Mouse (Mus musculus): ENCODE results near the gene Relt. TPM values are rescaled to one million over a fixed set of nuclear protein-coding genes. Genes with fewer than 3 reads are reported as not detected.
A peak's percentile ranks its signal among the peaks of the same experiment; 100 is the strongest.
"Not testable (repeated sequence)": the region's sequence is repeated elsewhere in the genome, so short reads cannot be mapped to it uniquely, and the experiment has no call there.

The Relt gene
- total RNA-seq, 1 experiment, result 16.1 TPM

DNA sequence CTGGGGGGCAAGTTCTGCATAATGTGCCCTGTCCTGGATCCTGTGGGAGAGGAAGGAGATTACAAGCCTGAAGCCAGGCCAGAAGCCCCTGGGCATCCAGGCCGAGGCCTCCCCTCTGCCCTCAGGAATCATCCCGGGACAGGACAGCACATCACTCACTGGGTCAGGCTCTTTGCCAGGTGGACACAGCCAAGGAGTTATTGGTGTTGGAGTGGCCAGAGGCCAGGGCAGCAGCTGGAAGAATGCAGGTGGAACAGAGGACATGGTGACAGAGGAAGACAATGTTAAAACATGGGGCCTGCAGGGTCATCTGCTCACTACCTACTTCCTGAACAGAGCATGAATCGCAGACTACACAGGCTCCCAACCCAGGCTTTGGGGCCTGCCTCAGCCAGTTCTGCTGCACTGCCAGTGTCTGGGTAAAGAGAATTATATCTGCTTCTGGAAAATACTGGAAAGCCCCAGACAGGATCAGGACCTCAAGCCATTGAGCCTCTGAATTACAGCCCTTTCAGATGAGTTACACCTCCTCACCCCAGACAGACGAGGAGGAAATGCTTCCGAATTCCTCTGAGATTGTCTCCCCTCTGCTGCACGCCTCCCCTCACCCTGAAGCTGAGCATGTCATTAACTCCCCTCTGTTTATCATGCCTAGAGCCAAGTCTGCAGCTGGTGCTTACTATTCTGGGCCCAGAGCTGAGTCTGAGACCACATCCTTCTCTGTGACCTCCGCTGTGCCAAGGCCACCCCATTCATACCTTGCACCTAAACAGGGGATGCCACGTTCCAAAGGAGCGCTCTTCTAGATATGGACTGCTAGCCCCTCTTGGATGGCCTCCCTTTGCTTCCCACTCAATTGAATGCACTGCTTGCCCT, 11.5 kb downstream of the Relt start:
- TF ChIP-seq CHD2 (IDR thresholded peaks at IDR 0.05; ENCODE audit: low read depth, low read length) (no peak), ZC3H11A (IDR thresholded peaks at IDR 0.05; ENCODE audit: borderline replicate concordance, low read depth, low read length) (no peak), HCFC1 (IDR thresholded peaks at IDR 0.05; ENCODE audit: borderline replicate concordance, insufficient read depth, low read length) (no peak), MAFK (IDR thresholded peaks at IDR 0.05; ENCODE audit: insufficient read depth, low read depth, low read length) (no peak), ZNF384 (IDR thresholded peaks at IDR 0.05; ENCODE audit: low read depth, low read length) (no peak)
- in situ Hi-C loops (cut with MboI; ENCODE audit: low sequenced_read_pairs in 2 of 2, unreplicated experiment in 2 of 2), result no loop called here
- H3K9ac ChIP-seq (ENCODE audit: insufficient read depth, low read depth, low read length, poor library complexity, severe bottlenecking), result no peak overlapping the region
- peaks cover 0 to 18% of the 10 kb centered on the region in 2 experiments; a peak in 1 of 4 replicates for H3K4me1 ChIP-seq (ENCODE audit: control insufficient read depth in 2 of 2, insufficient read depth in 2 of 2, low read length in 2 of 2, poor library complexity in 1 of 2)
- H3K4me3 ChIP-seq (ENCODE audit: insufficient read depth in 1 of 2, low read depth in 1 of 2, low read length in 2 of 2, poor library complexity in 1 of 2, severe bottlenecking in 1 of 2), result no peak overlapping the region
- no peak overlapping the region for H3K27ac ChIP-seq (ENCODE audit: insufficient read depth, low read depth, low read length, poor library complexity, severe bottlenecking)
- no peak for DNase-seq (ENCODE audit: low read depth, low spot score)
- no peaks in the 10 kb centered on the region for H3K9me3 ChIP-seq (ENCODE audit: control insufficient read depth, insufficient read depth, low read depth, low read length)
- H3K36me3 ChIP-seq (ENCODE audit: control insufficient read depth, insufficient read depth, low read length, poor library complexity, severe bottlenecking), result no peaks in the 10 kb centered on the region; the same call in 1 of the 2 replicates

- DNase-seq (ENCODE audit: low read depth, low spot score), result no peak
- H3K27ac ChIP-seq (ENCODE audit: insufficient read depth, low read depth, low read length, poor library complexity, severe bottlenecking), result no peak overlapping the region
- H3K4me1 ChIP-seq (ENCODE audit: control insufficient read depth in 2 of 2, insufficient read depth in 2 of 2, low read length in 2 of 2, poor library complexity in 1 of 2), result peaks cover 0 to 9% of the 10 kb centered on the region in 2 experiments; a peak in 1 of 4 replicates
- no peaks in the 10 kb centered on the region for H3K9me3 ChIP-seq (ENCODE audit: control insufficient read depth, insufficient read depth, low read depth, low read length)
- in situ Hi-C loops (cut with MboI; ENCODE audit: low sequenced_read_pairs in 2 of 2, unreplicated experiment in 2 of 2), result no loop called here
- TF ChIP-seq CHD2 (IDR thresholded peaks at IDR 0.05; ENCODE audit: low read depth, low read length) (no peak), HCFC1 (IDR thresholded peaks at IDR 0.05; ENCODE audit: borderline replicate concordance, insufficient read depth, low read length) (no peak), MAFK (IDR thresholded peaks at IDR 0.05; ENCODE audit: insufficient read depth, low read depth, low read length) (no peak), ZNF384 (IDR thresholded peaks at IDR 0.05; ENCODE audit: low read depth, low read length) (no peak), ZC3H11A (IDR thresholded peaks at IDR 0.05; ENCODE audit: borderline replicate concordance, low read depth, low read length) (no peak)
- no peaks in the 10 kb centered on the region; the same call in 1 of the 2 replicates for H3K36me3 ChIP-seq (ENCODE audit: control insufficient read depth, insufficient read depth, low read length, poor library complexity, severe bottlenecking)
- H3K9ac ChIP-seq (ENCODE audit: insufficient read depth, low read depth, low read length, poor library complexity, severe bottlenecking), result no peak overlapping the region
- H3K4me3 ChIP-seq (ENCODE audit: insufficient read depth in 1 of 2, low read depth in 1 of 2, low read length in 2 of 2, poor library complexity in 1 of 2, severe bottlenecking in 1 of 2), result no peak overlapping the region
Observed at GRCm38 (mm10) chr7:100849508-100849907, 13.7 kb downstream of the Relt start.

DNA sequence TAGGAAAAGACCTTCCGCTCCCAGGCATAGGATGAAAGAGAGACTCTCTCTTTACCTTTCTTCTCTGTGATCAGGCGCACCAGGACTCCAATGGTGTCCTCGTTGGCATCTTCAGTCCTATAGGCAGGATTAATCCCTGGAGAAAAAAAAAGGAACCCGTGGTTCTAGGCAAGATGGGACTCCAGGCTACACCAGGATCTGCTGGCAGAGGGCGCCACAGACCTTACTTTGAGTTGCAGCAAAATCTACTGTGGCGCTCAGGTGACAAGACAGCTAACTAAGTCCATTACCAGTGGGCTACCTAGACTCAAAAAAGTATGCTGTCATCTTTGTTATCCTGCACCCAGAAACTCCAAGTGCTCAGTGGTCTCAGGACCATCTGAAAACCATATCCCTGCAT, 14.5 kb downstream of the Relt start:
- H3K9me3 ChIP-seq (ENCODE audit: control insufficient read depth, insufficient read depth, low read depth, low read length), result no peaks in the 10 kb centered on the region
- peak; percentile 61 for DNase-seq (ENCODE audit: low read depth, low spot score)
- in situ Hi-C loops (cut with MboI; ENCODE audit: low sequenced_read_pairs in 2 of 2, unreplicated experiment in 2 of 2), result no loop called here
- H3K4me1 ChIP-seq (ENCODE audit: control insufficient read depth in 2 of 2, insufficient read depth in 2 of 2, low read length in 2 of 2, poor library complexity in 1 of 2), result peaks cover 0 to 2% of the 10 kb centered on the region in 2 experiments; a peak in 1 of 4 replicates
- no peak overlapping the region for H3K27ac ChIP-seq (ENCODE audit: insufficient read depth, low read depth, low read length, poor library complexity, severe bottlenecking)
- no peak for TF ChIP-seq HCFC1 (IDR thresholded peaks at IDR 0.05; ENCODE audit: borderline replicate concordance, insufficient read depth, low read length)
- TF ChIP-seq ZC3H11A (IDR thresholded peaks at IDR 0.05; ENCODE audit: borderline replicate concordance, low read depth, low read length), result peak; percentile 43; the same call in 1 of the 2 replicates
- TF ChIP-seq CHD2 (IDR thresholded peaks at IDR 0.05; ENCODE audit: low read depth, low read length), result no peak
- TF ChIP-seq ZNF384 (IDR thresholded peaks at IDR 0.05; ENCODE audit: low read depth, low read length), result peak; percentile 74
- TF ChIP-seq MAFK (IDR thresholded peaks at IDR 0.05; ENCODE audit: insufficient read depth, low read depth, low read length), result no peak
- no peak overlapping the region for H3K4me3 ChIP-seq (ENCODE audit: insufficient read depth in 1 of 2, low read depth in 1 of 2, low read length in 2 of 2, poor library complexity in 1 of 2, severe bottlenecking in 1 of 2)
- no peak overlapping the region for H3K9ac ChIP-seq (ENCODE audit: insufficient read depth, low read depth, low read length, poor library complexity, severe bottlenecking)
- H3K36me3 ChIP-seq (ENCODE audit: control insufficient read depth, insufficient read depth, low read length, poor library complexity, severe bottlenecking), result no peaks in the 10 kb centered on the region; the same call in 1 of the 2 replicates

DNA sequence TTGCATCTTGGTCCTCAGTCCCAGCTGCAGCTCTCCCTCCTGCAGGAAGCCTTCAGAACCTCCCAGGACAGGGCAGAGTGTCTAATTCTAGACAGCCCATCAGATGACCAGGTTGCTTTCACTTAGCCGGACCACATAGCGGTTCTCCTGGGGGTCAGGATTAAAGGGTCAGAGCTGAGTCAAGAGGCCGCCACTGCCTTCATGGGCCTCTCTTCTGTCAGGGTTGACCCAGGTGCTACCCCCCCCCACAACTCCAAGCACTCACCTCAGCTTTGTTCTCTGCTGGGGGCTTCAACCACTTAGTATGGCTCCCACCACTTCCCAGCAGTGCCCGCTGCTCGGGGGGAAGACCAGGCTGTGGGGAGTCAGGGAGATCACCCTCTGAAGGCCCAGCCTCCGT, 16.1 kb downstream of the Relt start:
- H3K9me3 ChIP-seq (ENCODE audit: control insufficient read depth, insufficient read depth, low read depth, low read length), result peaks cover 2% of the 10 kb centered on the region; the same call in 1 of the 2 replicates
- no peak for TF ChIP-seq CHD2 (IDR thresholded peaks at IDR 0.05; ENCODE audit: low read depth, low read length)
- no peak for TF ChIP-seq MAFK (IDR thresholded peaks at IDR 0.05; ENCODE audit: insufficient read depth, low read depth, low read length)
- TF ChIP-seq ZNF384 (IDR thresholded peaks at IDR 0.05; ENCODE audit: low read depth, low read length), result no peak
- TF ChIP-seq HCFC1 (IDR thresholded peaks at IDR 0.05; ENCODE audit: borderline replicate concordance, insufficient read depth, low read length), result no peak
- no peak for TF ChIP-seq ZC3H11A (IDR thresholded peaks at IDR 0.05; ENCODE audit: borderline replicate concordance, low read depth, low read length)
- 0 out of 4 replicates have a peak, but pooled peaks cover 0 to 2% of the 10 kb centered on the region in 2 experiments for H3K4me1 ChIP-seq (ENCODE audit: control insufficient read depth in 2 of 2, insufficient read depth in 2 of 2, low read length in 2 of 2, poor library complexity in 1 of 2)
- in situ Hi-C loops (cut with MboI; ENCODE audit: low sequenced_read_pairs in 2 of 2, unreplicated experiment in 2 of 2), result no loop called here
- H3K9ac ChIP-seq (ENCODE audit: insufficient read depth, low read depth, low read length, poor library complexity, severe bottlenecking), result no peak overlapping the region
- H3K27ac ChIP-seq (ENCODE audit: insufficient read depth, low read depth, low read length, poor library complexity, severe bottlenecking), result no peak overlapping the region
- DNase-seq (ENCODE audit: low read depth, low spot score), result no peak
- H3K4me3 ChIP-seq (ENCODE audit: insufficient read depth in 1 of 2, low read depth in 1 of 2, low read length in 2 of 2, poor library complexity in 1 of 2, severe bottlenecking in 1 of 2), result no peak overlapping the region
- H3K36me3 ChIP-seq (ENCODE audit: control insufficient read depth, insufficient read depth, low read length, poor library complexity, severe bottlenecking), result no peaks in the 10 kb centered on the region; the same call in 1 of the 2 replicates

GRCm38 (mm10) chr7:100846033-100846432, 17.2 kb downstream of the Relt start:
- H3K9ac ChIP-seq (ENCODE audit: insufficient read depth, low read depth, low read length, poor library complexity, severe bottlenecking); H3K9me3 ChIP-seq (ENCODE audit: control insufficient read depth, insufficient read depth, low read depth, low read length); in situ Hi-C loops (cut with MboI; ENCODE audit: low sequenced_read_pairs in 2 of 2, unreplicated experiment in 2 of 2); H3K27ac ChIP-seq (ENCODE audit: insufficient read depth, low read depth, low read length, poor library complexity, severe bottlenecking); H3K36me3 ChIP-seq (ENCODE audit: control insufficient read depth, insufficient read depth, low read length, poor library complexity, severe bottlenecking); H3K4me3 ChIP-seq (ENCODE audit: insufficient read depth in 1 of 2, low read depth in 1 of 2, low read length in 2 of 2, poor library complexity in 1 of 2, severe bottlenecking in 1 of 2); DNase-seq (ENCODE audit: low read depth, low spot score); H3K4me1 ChIP-seq (ENCODE audit: control insufficient read depth in 2 of 2, insufficient read depth in 2 of 2, low read length in 2 of 2, poor library complexity in 1 of 2): not testable (repeated sequence)
